Mouse (Mus musculus): ENCODE measurements at regions not wholly inside any gene's neighbourhood (a gene's known extent, or its start where the extent isn't known, plus 50 kb on each side); places are given as distances from the start of the nearest gene placed in this dataset.

DNA sequence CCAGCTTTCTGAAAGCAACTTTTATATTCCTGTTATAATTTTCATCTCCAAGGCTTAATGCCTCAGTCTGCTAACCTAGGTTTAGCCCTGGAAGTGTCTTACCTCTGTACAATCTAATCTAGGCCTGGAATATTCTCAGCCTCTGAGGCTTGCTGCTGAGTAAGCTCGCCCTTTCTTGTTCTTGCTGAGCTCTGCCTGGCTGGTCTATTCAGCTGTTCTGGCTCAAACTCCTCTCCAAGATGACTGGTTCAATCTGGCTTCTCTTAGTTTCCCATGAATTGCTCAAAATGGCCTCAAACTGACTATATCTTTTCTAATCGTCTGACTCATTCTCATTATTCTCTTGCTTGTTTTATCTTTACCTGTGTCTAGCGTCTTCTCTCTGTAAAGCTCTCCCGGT lies 122.6 kb upstream of the Hs6st1 start:
- TF ChIP-seq HCFC1 (IDR thresholded peaks at IDR 0.05; ENCODE audit: borderline replicate concordance, insufficient read depth, low read length) (no peak), MAFK (IDR thresholded peaks at IDR 0.05; ENCODE audit: insufficient read depth, low read depth, low read length) (no peak), ZNF384 (IDR thresholded peaks at IDR 0.05; ENCODE audit: low read depth, low read length) (no peak), ZC3H11A (IDR thresholded peaks at IDR 0.05; ENCODE audit: borderline replicate concordance, low read depth, low read length) (no peak)
